Mouse (Mus musculus) CH12.LX (cell line): ENCODE measurements around the gene Hist1h4k. TPM values are rescaled to one million over a fixed set of nuclear protein-coding genes. Genes with fewer than 3 reads are reported as not detected.

Experiments
- DNase-seq: peaks from one replicate; pipeline ENCODE4 v3.0.0-alpha.2; 2013; ENCODE audit errors: extremely low read depth
- H3K27ac ChIP-seq: 2 replicates; pipeline ENCODE4 v1.5.1; 2012; ENCODE audit warnings: low read depth, mild to moderate bottlenecking, control low read depth, moderate library complexity; ENCODE audit not compliant: insufficient read depth
- H3K27me3 ChIP-seq: replicated peaks from 2 replicates; pipeline ENCODE3; 2012; ENCODE audit warnings: inconsistent platforms
- H3K36me3 ChIP-seq, 2 experiments: replicated peaks in 1 of 2; 2 replicates each; pipeline versions ENCODE3 to v1.6.1; 2012; ENCODE audit warnings: inconsistent platforms in 1 of 2, low read length in 1 of 2, mild to moderate bottlenecking in 1 of 2, mixed read lengths in 1 of 2, moderate library complexity in 1 of 2; ENCODE audit not compliant: control insufficient read depth in 1 of 2, insufficient read depth in 1 of 2
- H3K4me1 ChIP-seq, 2 experiments: 2 replicates each; pipeline ENCODE4 v1.6.1; 2012; ENCODE audit warnings: inconsistent platforms in 1 of 2, moderate library complexity in 1 of 2; ENCODE audit not compliant: insufficient read depth in 2 of 2, control insufficient read depth in 1 of 2
- H3K4me2 ChIP-seq: 2 replicates; pipeline ENCODE4 v1.6.1; 2012; ENCODE audit warnings: low read depth, mild to moderate bottlenecking, control low read depth; ENCODE audit not compliant: poor library complexity, insufficient read depth, severe bottlenecking
- H3K4me3 ChIP-seq, 3 experiments: fragments of 150-350 bp in 1 of 3; sonication (generic) in 1 of 3; replicated peaks in 1 of 3; 2 replicates each; pipeline versions ENCODE3 to v1.5.1; 2011 to 2012; ENCODE audit warnings: low read depth in 2 of 3, low read length in 2 of 3, mild to moderate bottlenecking in 2 of 3, moderate library complexity in 2 of 3, control low read depth in 1 of 3, improper control_type of control experiment in 1 of 3, inconsistent platforms in 1 of 3, mixed read lengths in 1 of 3; ENCODE audit not compliant: poor library complexity in 1 of 3
- H3K79me2 ChIP-seq: replicated peaks from 2 replicates; pipeline ENCODE4 v1.6.1; 2012; ENCODE audit warnings: mild to moderate bottlenecking, moderate library complexity; ENCODE audit not compliant: control insufficient read depth, poor library complexity, insufficient read depth, severe bottlenecking; ENCODE audit errors: extremely low read depth
- H3K9ac ChIP-seq: 2 replicates; pipeline ENCODE4 v1.6.1; 2012; ENCODE audit warnings: low read depth, mild to moderate bottlenecking, control low read depth, moderate library complexity; ENCODE audit not compliant: insufficient read depth
- H3K9me3 ChIP-seq: replicated peaks from 2 replicates; pipeline ENCODE3; 2012; ENCODE audit warnings: low read length, inconsistent platforms, mixed read lengths
- CHD1 ChIP-seq: IDR thresholded peaks from 2 replicates; pipeline ENCODE4 v1.6.1; 2012; ENCODE audit warnings: low read depth, low read length, improper control_type of control experiment, inconsistent platforms
- E2F4 ChIP-seq: IDR thresholded peaks from 2 replicates; pipeline ENCODE4 v1.6.1; 2011; ENCODE audit warnings: low read depth, low read length, improper control_type of control experiment; ENCODE audit not compliant: insufficient replicate concordance
- ETS1 ChIP-seq: conservative IDR thresholded peaks from 2 replicates; pipeline ENCODE4 v1.6.1; 2012; ENCODE audit warnings: low read depth, mild to moderate bottlenecking, inconsistent platforms, low read length, improper control_type of control experiment, moderate library complexity
- GABPA ChIP-seq: IDR thresholded peaks from 2 replicates; pipeline ENCODE4 v1.6.1; 2012; ENCODE audit warnings: low read depth, low read length, improper control_type of control experiment, inconsistent platforms; ENCODE audit not compliant: insufficient replicate concordance
- IRF4 ChIP-seq: IDR thresholded peaks from 2 replicates; pipeline ENCODE4 v1.6.1; 2014; ENCODE audit warnings: low read depth, mild to moderate bottlenecking, inconsistent platforms, low read length, improper control_type of control experiment
- MAFK ChIP-seq: IDR thresholded peaks from 2 replicates; pipeline ENCODE4 v1.6.1; 2011; ENCODE audit warnings: low read length, improper control_type of control experiment; ENCODE audit not compliant: insufficient replicate concordance
- MYC ChIP-seq: IDR thresholded peaks from 2 replicates; pipeline ENCODE4 v1.6.1; 2011; ENCODE audit warnings: low read depth, mild to moderate bottlenecking, improper control_type of control experiment, low read length
- PAX5 ChIP-seq: IDR thresholded peaks from 2 replicates; pipeline ENCODE4 v1.6.1; 2012; ENCODE audit warnings: low read length, inconsistent platforms, mixed read lengths
- RCOR1 ChIP-seq: conservative IDR thresholded peaks from 2 replicates; pipeline ENCODE4 v1.6.1; 2012; ENCODE audit warnings: low read depth, mild to moderate bottlenecking, inconsistent platforms, low read length, improper control_type of control experiment
- SIN3A ChIP-seq: IDR thresholded peaks from 2 replicates; pipeline ENCODE4 v1.6.1; 2012; ENCODE audit warnings: low read length, improper control_type of control experiment, inconsistent platforms
- SMC3 ChIP-seq: IDR thresholded peaks from 2 replicates; pipeline ENCODE4 v1.6.1; 2011; ENCODE audit warnings: low read depth, low read length, improper control_type of control experiment
- USF1 ChIP-seq: IDR thresholded peaks from 2 replicates; pipeline ENCODE4 v1.6.1; 2014; ENCODE audit warnings: low read depth, mild to moderate bottlenecking, inconsistent platforms, low read length, improper control_type of control experiment
- ZKSCAN1 ChIP-seq: IDR thresholded peaks from 2 replicates; pipeline ENCODE4 v1.6.1; 2012; ENCODE audit warnings: low read depth, inconsistent platforms, low read length, improper control_type of control experiment, borderline replicate concordance
- ZMIZ1 ChIP-seq: IDR thresholded peaks from 2 replicates; pipeline ENCODE4 v1.6.1; 2012; ENCODE audit warnings: low read depth, mild to moderate bottlenecking, inconsistent platforms, low read length, improper control_type of control experiment
- ZNF384 ChIP-seq: IDR thresholded peaks from 2 replicates; pipeline ENCODE4 v1.6.1; 2012; ENCODE audit warnings: low read depth, low read length, improper control_type of control experiment, inconsistent platforms
- dilution Hi-C: fragments of 300-500 bp; cut with MboI; formaldehyde crosslinking; loops from 2 replicates; pipeline ENCODE4 v1.14.3; 2020; ENCODE audit warnings: low sequenced_read_pairs; ENCODE audit not compliant: extremely low pct_unique_long_range_greater_than_20kb, extremely low pct_ligation_motif_present
- in situ Hi-C: fragments of 300-500 bp; cut with MboI; formaldehyde crosslinking; loops from 3 replicates; pipeline ENCODE4 v1.14.3; 2019; ENCODE audit warnings: low sequenced_read_pairs, low pct_ligation_motif_present, low pct_unique_long_range_greater_than_20kb, mixed read lengths
- polyA plus RNA-seq: library from polyadenylated mRNA; unstranded; fragments of >175 nt; gene quantifications from 2 replicates; pipeline ENCODE4 v1.2.1, GENCODE M21; 2012; ENCODE audit warnings: low read depth; ENCODE audit not compliant: insufficient read length
- total RNA-seq, 2 experiments: library from RNA; depleted of rRNA; stranded (reverse); fragments of 300-350 nt in 1 of 2; fragments of >200 nt in 1 of 2; gene quantifications; 2 replicates each; pipeline ENCODE4 v1.2.3; 2012 to 2014

Hist1h4k gene
- total and polyA plus RNA-seq, 3 experiments, result 13.2 to 4,319 (median 25.4) TPM

DNA sequence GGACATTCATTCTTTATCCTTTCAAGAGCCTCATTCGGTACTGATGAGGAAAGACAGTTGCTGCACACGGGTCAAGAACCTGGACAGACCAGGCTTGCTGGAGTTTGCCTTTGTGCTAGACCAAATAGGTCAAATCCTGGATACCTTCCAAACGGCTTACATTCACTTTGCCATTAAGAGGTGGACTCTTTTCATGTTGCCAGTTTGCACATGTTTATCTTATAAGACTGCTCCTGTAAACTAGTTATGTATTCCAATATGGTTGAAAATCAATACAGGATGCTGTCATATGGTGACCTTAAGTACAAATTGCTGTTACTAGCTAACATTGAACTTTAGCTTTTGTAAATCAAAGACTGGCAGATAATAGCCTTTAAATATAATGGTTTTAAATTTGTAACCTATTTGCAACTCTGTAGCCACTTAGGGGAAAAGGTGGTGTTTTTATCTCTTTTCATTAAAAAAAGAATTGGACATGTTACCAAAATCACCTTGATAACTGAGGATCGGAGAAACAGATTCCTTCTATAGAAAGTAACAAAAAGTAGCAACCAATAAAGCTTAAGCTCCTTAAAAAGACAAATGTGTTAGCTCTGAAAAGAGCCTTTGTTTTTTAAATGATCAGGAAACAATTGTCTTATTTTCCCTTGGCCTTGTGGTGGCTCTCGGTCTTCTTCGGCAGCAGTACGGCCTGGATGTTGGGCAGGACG is 36.0 kb upstream of the Hist1h4k start (continued):
- no peak for TF ChIP-seq GABPA
- TF ChIP-seq, all 38 proteins: peak for 9

DNA sequence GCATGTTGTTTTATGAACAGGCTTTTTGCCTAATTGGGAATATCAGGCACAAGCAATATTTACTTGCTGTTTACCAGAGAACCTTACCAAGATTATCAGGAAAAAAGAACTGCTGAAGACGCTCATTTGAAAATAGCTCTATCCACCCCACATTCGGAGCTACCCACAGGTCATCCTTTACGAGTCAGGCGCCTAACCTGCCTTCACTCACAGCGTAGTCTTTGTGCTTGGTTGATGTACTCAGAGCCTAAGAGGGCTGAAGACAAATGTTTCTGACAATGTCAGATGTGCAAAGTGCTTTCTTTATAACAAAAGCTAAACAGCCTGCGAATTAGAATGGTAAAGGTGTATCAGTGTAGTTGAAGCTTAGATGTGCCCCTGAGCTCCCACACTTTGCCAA is 34.0 kb upstream of the Hist1h4k start:
- H3K79me2 ChIP-seq, result no peaks in the 10 kb centered on the region
- H3K9me3 ChIP-seq, result no peaks in the 10 kb centered on the region
- H3K36me3 ChIP-seq, result no peaks in the 10 kb centered on the region
- H3K27ac ChIP-seq, result peak overlapping the region; percentile 85; the same call in 1 of the 2 replicates
- dilution Hi-C loops, result no loop called here
- in situ Hi-C loops, result no loop called here
- peak; percentile 29 for DNase-seq
- peak overlapping the region; percentile 72 for H3K4me2 ChIP-seq
- H3K4me1 ChIP-seq, result peaks cover 0 to 33% of the 10 kb centered on the region in 2 experiments; a peak in 3 of 4 replicates
- TF ChIP-seq SIN3A (no peak; the same call in 1 of the 2 replicates), CHD1 (no peak), USF1 (no peak), ZMIZ1 (no peak), ETS1 (no peak), RCOR1 (no peak), E2F4 (no peak)
- no peak overlapping the region for H3K4me3 ChIP-seq
- H3K9ac ChIP-seq, result peak overlapping the region; percentile 37
- no peaks in the 10 kb centered on the region for H3K27me3 ChIP-seq

DNA sequence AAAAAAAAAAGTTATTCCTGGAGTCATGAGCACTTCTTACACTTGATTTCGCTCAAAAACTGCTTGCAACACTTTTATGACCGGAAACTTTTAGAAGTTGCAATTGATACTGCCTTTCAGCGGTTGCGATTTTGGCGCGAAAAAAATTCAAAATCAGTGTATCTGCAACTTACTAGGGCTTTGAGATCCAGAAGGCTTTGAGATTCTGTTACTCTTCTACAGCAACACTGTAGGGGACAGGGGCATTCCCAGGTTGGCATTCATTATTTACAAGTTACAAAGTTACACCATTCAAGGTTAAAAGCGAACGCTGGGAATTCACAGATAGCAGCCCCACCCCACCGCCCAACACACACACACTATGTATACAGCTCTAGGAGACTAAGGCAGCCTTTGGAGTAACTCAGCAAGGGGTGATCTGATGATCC is 33.4 kb upstream of the Hist1h4k start:
- no peaks in the 10 kb centered on the region for H3K9me3 ChIP-seq
- H3K27ac ChIP-seq, result peak overlapping the region; percentile 85
- H3K4me3 ChIP-seq, result peak overlapping the region in 1 of 3 experiments; percentile 25
- peak overlapping the region; percentile 72 for H3K4me2 ChIP-seq
- in situ Hi-C loops, result no loop called here
- DNase-seq, result peak; percentile 65
- dilution Hi-C loops, result no loop called here
- H3K79me2 ChIP-seq, result no peaks in the 10 kb centered on the region
- no peaks in the 10 kb centered on the region for H3K27me3 ChIP-seq
- H3K4me1 ChIP-seq, result peaks cover 0 to 33% of the 10 kb centered on the region in 2 experiments; a peak in 3 of 4 replicates
- peak overlapping the region; percentile 37 for H3K9ac ChIP-seq
- TF ChIP-seq MYC (no peak), ZKSCAN1 (no peak), ETS1 (no peak), IRF4 (peak; percentile 34; the same call in 1 of the 2 replicates), ZNF384 (peak; percentile 40; the same call in 1 of the 2 replicates), PAX5 (no peak), E2F4 (peak; percentile 97), MAFK (no peak), SMC3 (no peak)
- no peaks in the 10 kb centered on the region for H3K36me3 ChIP-seq
